Mouse (Mus musculus) midbrain, postnatal 0 days (tissue): ENCODE results near the gene Letm1. TPM values are rescaled to one million over a fixed set of nuclear protein-coding genes. Genes with fewer than 3 reads are reported as not detected.

Experiments used
- ATAC-seq: fragments of 200-750 bp; cut with Nextera tagmentation; 2 replicates; pipeline ENCODE4 v1.8.0; 2017; ENCODE audit warnings: moderate number of reproducible peaks, mild to moderate bottlenecking, moderate TSS enrichment, moderate library complexity; ENCODE audit not compliant: low FRiP score
- DNase-seq: peaks from one replicate; pipeline ENCODE4 v3.0.0-alpha.2; 2015; ENCODE audit warnings: low spot score
- H3K27ac ChIP-seq: fragments of 300-500 bp; sonication (generic); 2 replicates; pipeline ENCODE4 v1.5.1; 2014; ENCODE audit warnings: low read depth, mild to moderate bottlenecking, low read length, mixed read lengths
- H3K27me3 ChIP-seq: fragments of 300-500 bp; sonication (generic); 2 replicates; pipeline ENCODE4 v1.6.1; 2014; ENCODE audit warnings: low read length, control low read depth, mixed read lengths; ENCODE audit not compliant: insufficient read depth
- H3K36me3 ChIP-seq: fragments of 300-500 bp; sonication (generic); 2 replicates; pipeline ENCODE4 v1.6.1; 2014; ENCODE audit warnings: low read length, control low read depth, mixed read lengths; ENCODE audit not compliant: insufficient read depth
- H3K4me1 ChIP-seq: fragments of 300-500 bp; sonication (generic); 2 replicates; pipeline ENCODE4 v1.6.1; 2014; ENCODE audit warnings: mild to moderate bottlenecking, control low read depth, antibody characterized with exemption, low read length, mixed read lengths; ENCODE audit not compliant: insufficient read depth
- H3K4me2 ChIP-seq: fragments of 300-500 bp; sonication (generic); 2 replicates; pipeline ENCODE4 v1.6.1; 2014; ENCODE audit warnings: low read depth, mild to moderate bottlenecking, low read length, mixed read lengths; ENCODE audit not compliant: poor library complexity, severe bottlenecking
- H3K4me3 ChIP-seq: fragments of 300-500 bp; sonication (generic); 2 replicates; pipeline ENCODE4 v1.5.1; 2014; ENCODE audit warnings: low read depth, mild to moderate bottlenecking, low read length, moderate library complexity
- H3K9ac ChIP-seq: fragments of 300-500 bp; sonication (generic); replicated peaks from 2 replicates; pipeline ENCODE4 v1.6.1; 2014; ENCODE audit warnings: mild to moderate bottlenecking, low read length, moderate library complexity, mixed read lengths; ENCODE audit not compliant: poor library complexity, severe bottlenecking
- H3K9me3 ChIP-seq: fragments of 300-500 bp; sonication (generic); 2 replicates; pipeline ENCODE4 v1.6.1; 2016; ENCODE audit warnings: low read length, control low read depth
- CTCF ChIP-seq: IDR thresholded peaks from 2 replicates; pipeline ENCODE4 v1.5.1; 2016; ENCODE audit warnings: antibody characterized with exemption, mild to moderate bottlenecking
- WGBS: fragments of 180-500 bp; shearing (Covaris S2); extraction: QIAGEN DNeasy Blood & Tissue Kit; methylation state at CpG from one replicate; pipeline ENCODE4 v1.1.7; 2014; 5-methylcytosine and 5-hydroxymethylcytosine counted together
- polyA plus RNA-seq: library from polyadenylated mRNA; unstranded; fragments of >200 nt; fragmentation: Nextera tagmentation; extraction: Ambion mirVana; gene quantifications from 2 replicates; pipeline ENCODE4 v1.2.1, GENCODE M21; 2015
- total RNA-seq: library from RNA; depleted of rRNA; stranded (reverse); fragments of >200 nt; gene quantifications from 2 replicates; pipeline ENCODE4 v1.2.3, GENCODE M21; 2014

The Letm1 gene
- total and polyA plus RNA-seq, 2 experiments from 2014 or later: 61.7 to 78.2 TPM

GRCm38 (mm10) chr5:33720852-33721490 is 61.6 kb downstream of the Letm1 start:
- H3K9ac ChIP-seq: no peak overlapping the region
- no peak for ATAC-seq
- 14% methylated on average over 8 of the region's 8 CpGs for WGBS
- H3K9me3 ChIP-seq: no peaks in the 10 kb centered on the region
- no peaks in the 10 kb centered on the region for H3K36me3 ChIP-seq
- H3K4me3 ChIP-seq: peak overlapping the region; percentile 58
- peaks cover 2% of the 10 kb centered on the region; the same call in 1 of the 2 replicates for H3K4me1 ChIP-seq
- H3K27ac ChIP-seq: no peak overlapping the region
- DNase-seq: no peak
- TF ChIP-seq CTCF: no peak
- H3K27me3 ChIP-seq: peaks cover 46% of the 10 kb centered on the region
- peak overlapping the region; percentile 69 for H3K4me2 ChIP-seq

DNA sequence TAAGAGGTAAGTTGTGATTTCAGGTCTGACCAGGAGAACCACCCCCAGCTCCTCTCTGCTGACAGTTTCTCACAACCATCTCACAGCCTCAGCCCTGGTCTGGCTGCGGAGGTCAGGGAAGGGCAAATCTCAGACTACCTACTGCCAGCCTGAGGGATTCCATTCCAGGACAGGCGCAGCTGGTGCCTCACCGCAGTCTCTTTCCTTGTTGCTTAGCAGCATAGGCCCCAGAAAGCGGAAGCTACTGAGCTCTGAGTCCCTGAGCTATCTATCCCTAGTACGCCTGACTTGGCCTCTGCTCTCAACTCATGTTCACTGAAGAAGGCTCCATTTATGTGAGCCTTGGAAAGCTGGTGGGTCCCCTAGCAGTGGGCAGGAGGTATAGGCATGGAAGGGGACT is 64.2 kb downstream of the Letm1 start:
- Histone ChIP-seq H3K9ac (no peak overlapping the region), H3K36me3 (no peaks in the 10 kb centered on the region), H3K27ac (no peak overlapping the region), H3K4me2 (no peak overlapping the region), H3K9me3 (no peaks in the 10 kb centered on the region), H3K27me3 (peaks cover 30% of the 10 kb centered on the region), H3K4me3 (no peak overlapping the region), H3K4me1 (peaks cover 2% of the 10 kb centered on the region; the same call in 1 of the 2 replicates)
- TF ChIP-seq CTCF: no peak
- DNase-seq (no peak), ATAC-seq (no peak)
- WGBS: 60% methylated on average over 5 of the region's 5 CpGs

- no peak overlapping the region for H3K9ac ChIP-seq
- no peak overlapping the region for H3K4me2 ChIP-seq
- no peak overlapping the region for H3K27ac ChIP-seq
- H3K4me1 ChIP-seq: 0 out of 2 replicates have a peak, but pooled peaks cover 1% of the 10 kb centered on the region
- no peaks in the 10 kb centered on the region for H3K36me3 ChIP-seq
- WGBS: 83% methylated on average over 6 of the region's 6 CpGs
- H3K27me3 ChIP-seq: peaks cover 16% of the 10 kb centered on the region
- peak; percentile 20 for TF ChIP-seq CTCF
- DNase-seq: no peak
- H3K9me3 ChIP-seq: no peaks in the 10 kb centered on the region
- no peak for ATAC-seq
- no peak overlapping the region for H3K4me3 ChIP-seq
These were observed 66.2 kb downstream of the Letm1 start for GRCm38 (mm10) chr5:33716467-33716866.

- H3K4me2 ChIP-seq: no peak overlapping the region
- H3K9me3 ChIP-seq: no peaks in the 10 kb centered on the region
- H3K27me3 ChIP-seq: peaks cover 9% of the 10 kb centered on the region
- H3K36me3 ChIP-seq: no peaks in the 10 kb centered on the region
- H3K27ac ChIP-seq: no peak overlapping the region
- ATAC-seq (no peak), DNase-seq (no peak)
- no peak overlapping the region for H3K9ac ChIP-seq
- 36% methylated on average over 2 of the region's 2 CpGs for WGBS
- no peak overlapping the region for H3K4me3 ChIP-seq
- no peaks in the 10 kb centered on the region for H3K4me1 ChIP-seq
- no peak for TF ChIP-seq CTCF
These were observed 67.4 kb downstream of the Letm1 start for GRCm38 (mm10) chr5:33715182-33715581.

DNA sequence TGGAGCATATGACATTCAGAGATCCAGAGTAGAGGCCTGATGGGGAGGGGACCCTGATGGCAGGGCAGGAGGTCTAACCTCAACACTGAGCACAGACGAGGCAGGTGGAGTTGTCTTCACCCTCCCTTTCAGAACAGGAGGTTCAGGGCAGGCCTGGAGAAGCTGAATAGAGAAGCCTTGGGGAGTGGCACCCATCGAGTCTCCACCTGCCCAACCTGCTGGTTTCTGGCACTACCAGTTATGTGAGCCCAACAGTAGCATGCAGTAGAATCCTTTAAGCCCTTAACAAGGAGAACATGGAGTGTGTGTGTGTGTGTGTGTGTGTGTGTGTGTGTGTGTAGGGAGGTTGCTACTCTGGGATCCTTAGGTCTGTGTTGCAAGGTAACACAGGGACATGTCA is 70.1 kb downstream of the Letm1 start:
- Histone ChIP-seq H3K9me3 (no peaks in the 10 kb centered on the region), H3K36me3 (no peaks in the 10 kb centered on the region), H3K4me3 (no peak overlapping the region), H3K4me1 (no peaks in the 10 kb centered on the region), H3K9ac (no peak overlapping the region), H3K4me2 (no peak overlapping the region), H3K27me3 (no peaks in the 10 kb centered on the region; the same call in 1 of the 2 replicates), H3K27ac (no peak overlapping the region)
- ATAC-seq (no peak), DNase-seq (no peak)
- no peak for TF ChIP-seq CTCF
- 79% methylated on average over 2 of the region's 2 CpGs for WGBS

GRCm38 (mm10) chr5:33709037-33709436 is 73.6 kb downstream of the Letm1 start:
- DNase-seq: no peak
- no peak overlapping the region for H3K4me3 ChIP-seq
- TF ChIP-seq CTCF: no peak
- H3K27ac ChIP-seq: no peak overlapping the region
- H3K4me1 ChIP-seq: no peaks in the 10 kb centered on the region
- 31% methylated on average over 2 of the region's 2 CpGs for WGBS
- H3K27me3 ChIP-seq: no peaks in the 10 kb centered on the region
- no peaks in the 10 kb centered on the region for H3K9me3 ChIP-seq
- no peak overlapping the region for H3K9ac ChIP-seq
- H3K36me3 ChIP-seq: no peaks in the 10 kb centered on the region
- no peak for ATAC-seq
- no peak overlapping the region for H3K4me2 ChIP-seq
